Mouse (Mus musculus) liver, embryonic 14.5 days (tissue): Measurements from ENCODE around the gene Lrrn1. TPM values are rescaled to one million over a fixed set of nuclear protein-coding genes. Genes with fewer than 3 reads are reported as not detected.

ENCODE experiments used
- ATAC-seq: fragments of 200-750 bp; cut with Nextera tagmentation; 2 replicates; pipeline ENCODE4 v1.8.0; 2017; ENCODE audit warnings: moderate number of reproducible peaks, mild to moderate bottlenecking, moderate library complexity; ENCODE audit not compliant: insufficient read depth
- DNase-seq, 3 experiments: peaks; one replicate each; pipeline ENCODE4 v3.0.0-alpha.2; 2012 to 2013; ENCODE audit warnings: low read depth in 3 of 3, low spot score in 3 of 3
- H3K27ac ChIP-seq: fragments of 300-500 bp; sonication (generic); 2 replicates; pipeline ENCODE4 v1.5.1; 2014; ENCODE audit warnings: moderate library complexity, mild to moderate bottlenecking, control low read depth, inconsistent platforms
- H3K27me3 ChIP-seq: fragments of 300-500 bp; sonication (generic); 2 replicates; pipeline ENCODE4 v1.6.1; 2014; ENCODE audit warnings: mild to moderate bottlenecking, low read length, moderate library complexity; ENCODE audit not compliant: control insufficient read depth, insufficient read depth
- H3K36me3 ChIP-seq: fragments of 300-500 bp; sonication (generic); replicated peaks from 2 replicates; pipeline ENCODE4 v1.6.1; 2014; ENCODE audit warnings: low read depth; ENCODE audit not compliant: control insufficient read depth, insufficient read depth
- H3K4me1 ChIP-seq, 2 experiments: fragments of 200-500 bp in 1 of 2; fragments of 300-500 bp in 1 of 2; sonication (generic) in 1 of 2; replicated peaks; 2 replicates each; pipeline ENCODE4 v1.6.1; 2012 to 2014; ENCODE audit warnings: antibody characterized with exemption in 1 of 2, inconsistent platforms in 1 of 2, low read length in 1 of 2; ENCODE audit not compliant: control insufficient read depth in 2 of 2, insufficient read depth in 2 of 2
- H3K4me2 ChIP-seq: fragments of 300-500 bp; sonication (generic); 2 replicates; pipeline ENCODE4 v1.6.1; 2014; ENCODE audit warnings: low read depth, mild to moderate bottlenecking, control low read depth, moderate library complexity
- H3K4me3 ChIP-seq, 2 experiments: fragments of 200-500 bp in 1 of 2; fragments of 300-500 bp in 1 of 2; sonication (generic) in 1 of 2; 2 replicates each; pipeline ENCODE4 v1.5.1; 2012 to 2014; ENCODE audit warnings: low read depth in 2 of 2, low read length in 2 of 2, mild to moderate bottlenecking in 2 of 2, control low read depth in 1 of 2, inconsistent platforms in 1 of 2, moderate library complexity in 1 of 2; ENCODE audit not compliant: insufficient read depth in 1 of 2
- H3K9ac ChIP-seq: fragments of 300-500 bp; sonication (generic); replicated peaks from 2 replicates; pipeline ENCODE4 v1.6.1; 2014; ENCODE audit warnings: mild to moderate bottlenecking, control low read depth, moderate library complexity
- H3K9me3 ChIP-seq: fragments of 300-500 bp; sonication (generic); 2 replicates; pipeline ENCODE4 v1.6.1; 2016; ENCODE audit warnings: low read length, mixed read lengths; ENCODE audit not compliant: control insufficient read depth
- CTCF ChIP-seq: IDR thresholded peaks from 2 replicates; pipeline ENCODE4 v1.5.1; 2016; ENCODE audit warnings: antibody characterized with exemption, low read depth, control low read depth
- EP300 ChIP-seq: IDR thresholded peaks from 2 replicates; pipeline ENCODE4 v1.6.1; 2016; ENCODE audit warnings: antibody characterized with exemption, low read depth
- WGBS: fragments of 180-500 bp; shearing (Covaris S2); extraction: QIAGEN DNeasy Blood & Tissue Kit; methylation state at CpG from one replicate; pipeline ENCODE4 v1.1.7; 2014; ENCODE audit not compliant: insufficient replicate concordance; 5-methylcytosine and 5-hydroxymethylcytosine counted together
- polyA plus RNA-seq, 2 experiments: library from polyadenylated mRNA; depleted of rRNA in 1 of 2; stranded (reverse) in 1 of 2; unstranded in 1 of 2; fragments of >200 nt; fragmentation: Nextera tagmentation in 1 of 2; extraction: Ambion mirVana in 1 of 2; gene quantifications; 2 replicates each; pipeline versions ENCODE4 v1.2.1 to v1.2.3; 2012 to 2014

Gene Lrrn1
- polyA plus RNA-seq, 2 experiments = 0.09 to 0.11 TPM

DNA sequence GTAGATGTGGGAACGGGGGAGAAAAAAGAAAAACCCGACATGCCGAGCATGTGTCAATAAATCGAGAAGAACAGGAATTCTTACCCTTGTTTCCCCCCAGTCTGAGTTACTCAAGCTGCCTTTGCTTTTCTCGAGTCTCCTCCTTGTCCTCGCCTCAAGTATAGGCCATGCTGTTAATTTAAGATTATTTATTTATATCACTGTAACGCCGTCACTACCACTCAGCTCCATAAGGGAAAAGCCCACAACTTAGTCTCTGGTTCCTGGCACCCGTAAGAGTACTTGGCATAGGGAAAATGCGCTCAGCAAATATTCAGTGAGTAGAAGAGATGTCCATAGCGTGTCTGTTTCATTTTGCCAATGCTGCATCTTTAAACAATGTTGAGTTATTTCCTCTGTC is 11.7 kb downstream of the Lrrn1 start:
- no peak for ATAC-seq
- no peaks in the 10 kb centered on the region for H3K36me3 ChIP-seq
- no peak overlapping the region for H3K9ac ChIP-seq
- TF ChIP-seq CTCF = no peak
- TF ChIP-seq EP300 = no peak
- H3K27me3 ChIP-seq = no peaks in the 10 kb centered on the region
- H3K9me3 ChIP-seq = no peaks in the 10 kb centered on the region
- no peak for DNase-seq
- H3K4me2 ChIP-seq = no peak overlapping the region
- no peaks in the 10 kb centered on the region for H3K4me1 ChIP-seq
- H3K4me3 ChIP-seq = no peak overlapping the region
- H3K27ac ChIP-seq = no peak overlapping the region
- WGBS = 71% methylated on average over 11 of the region's 11 CpGs

DNA sequence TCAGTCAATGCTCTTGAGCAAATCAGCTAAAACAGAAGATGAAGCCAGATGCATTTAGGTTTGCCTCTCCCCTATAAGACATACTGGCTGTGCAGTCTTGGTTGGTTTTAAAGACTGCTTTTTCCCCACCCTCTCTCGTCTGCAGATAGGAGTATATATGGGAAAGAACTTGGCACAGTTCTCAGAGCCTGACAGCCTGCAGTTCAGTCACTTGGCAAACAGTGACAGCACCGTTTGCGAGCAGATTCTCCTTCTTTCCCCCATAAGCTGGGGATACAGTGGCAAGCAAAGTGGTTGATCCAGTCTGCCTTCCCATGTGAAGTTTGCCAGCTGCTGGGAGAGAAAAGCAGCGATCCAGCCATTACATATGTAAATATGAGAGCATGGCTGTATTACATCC is 12.3 kb downstream of the Lrrn1 start:
- no peak for DNase-seq
- no peaks in the 10 kb centered on the region for H3K9me3 ChIP-seq
- no peaks in the 10 kb centered on the region for H3K4me1 ChIP-seq
- no peak overlapping the region for H3K27ac ChIP-seq
- no peaks in the 10 kb centered on the region for H3K27me3 ChIP-seq
- no peak overlapping the region for H3K4me3 ChIP-seq
- no peak overlapping the region for H3K4me2 ChIP-seq
- no peaks in the 10 kb centered on the region for H3K36me3 ChIP-seq
- TF ChIP-seq CTCF (no peak), EP300 (no peak)
- H3K9ac ChIP-seq = no peak overlapping the region
- ATAC-seq = no peak
- WGBS = 61% methylated on average over 4 of the region's 4 CpGs

DNA sequence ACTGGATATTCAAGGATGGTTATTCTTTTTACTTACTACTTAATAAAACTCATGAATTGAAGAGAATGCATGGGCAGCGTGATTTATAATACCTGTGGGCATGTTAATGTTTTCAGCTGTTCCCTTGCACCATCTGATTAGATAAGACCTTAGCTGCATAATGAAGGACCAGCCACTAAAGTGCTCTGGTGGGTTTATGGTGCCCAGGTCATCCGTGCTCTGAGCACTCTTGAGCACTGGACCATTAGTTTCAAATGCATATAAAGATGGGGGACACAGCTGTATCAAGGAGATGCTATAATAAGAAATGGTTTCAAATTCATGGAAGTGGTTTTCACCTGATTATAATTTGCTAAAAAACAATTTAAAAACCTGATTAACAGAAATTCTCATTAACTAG is 16.7 kb downstream of the Lrrn1 start:
- ATAC-seq (no peak), DNase-seq (no peak)
- Histone ChIP-seq H3K36me3 (no peaks in the 10 kb centered on the region), H3K27me3 (no peaks in the 10 kb centered on the region), H3K4me3 (no peak overlapping the region), H3K4me1 (no peaks in the 10 kb centered on the region), H3K27ac (no peak overlapping the region), H3K9ac (no peak overlapping the region), H3K4me2 (no peak overlapping the region), H3K9me3 (no peaks in the 10 kb centered on the region)
- TF ChIP-seq EP300 = no peak
- no peak for TF ChIP-seq CTCF
- WGBS = 47% methylated on average over 2 of the region's 2 CpGs

DNA sequence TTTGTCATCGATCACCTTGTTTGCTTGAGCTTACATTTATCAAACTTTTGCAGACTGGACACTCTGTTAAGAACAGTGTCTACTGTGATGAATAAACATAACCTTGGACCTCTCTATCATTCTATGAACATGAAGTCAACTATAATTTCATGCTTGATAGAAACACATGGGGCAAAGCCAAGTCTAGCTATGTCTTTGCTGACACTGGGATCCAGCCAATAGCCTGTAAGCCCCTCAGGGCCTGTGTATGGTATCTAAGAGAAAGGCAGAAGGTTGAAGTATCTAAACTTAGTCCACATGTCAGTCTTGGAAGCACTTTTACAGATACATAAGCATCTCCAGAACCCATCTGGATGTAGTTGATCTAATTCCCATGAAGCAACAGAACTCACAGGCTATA is 22.9 kb downstream of the Lrrn1 start:
- Histone ChIP-seq H3K27me3 (no peaks in the 10 kb centered on the region), H3K9me3 (no peaks in the 10 kb centered on the region), H3K27ac (no peak overlapping the region), H3K36me3 (no peaks in the 10 kb centered on the region), H3K4me3 (no peak overlapping the region), H3K9ac (no peak overlapping the region), H3K4me1 (no peaks in the 10 kb centered on the region), H3K4me2 (no peak overlapping the region)
- DNase-seq (no peak), ATAC-seq (no peak)
- 56% methylated on average over 1 of the region's 1 CpGs for WGBS
- TF ChIP-seq EP300 = no peak
- no peak for TF ChIP-seq CTCF

DNA sequence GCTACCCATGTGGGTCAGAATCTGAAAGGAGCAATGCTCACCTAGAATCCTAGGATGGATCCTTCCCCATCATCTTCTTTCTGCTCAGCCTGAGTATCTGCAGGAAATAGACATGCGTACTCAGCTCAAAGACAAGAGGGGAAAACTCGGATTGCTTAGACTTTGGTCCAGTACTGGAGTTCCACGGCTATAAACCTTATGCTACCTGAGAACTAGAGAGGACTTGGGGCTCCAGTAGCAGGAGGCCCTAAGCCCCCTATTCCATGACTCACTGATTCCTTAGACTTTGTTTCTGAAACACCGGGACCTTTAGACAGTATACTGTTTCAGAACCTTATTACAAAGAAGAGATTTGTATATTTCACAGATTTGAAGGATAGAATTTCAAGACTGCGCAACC is 25.8 kb downstream of the Lrrn1 start:
- WGBS = 70% methylated on average over 5 of the region's 5 CpGs
- no peak for DNase-seq
- no peak for ATAC-seq
- Histone ChIP-seq H3K27me3 (no peaks in the 10 kb centered on the region), H3K4me1 (no peaks in the 10 kb centered on the region), H3K27ac (no peak overlapping the region), H3K9me3 (no peaks in the 10 kb centered on the region), H3K36me3 (no peaks in the 10 kb centered on the region), H3K4me3 (no peak overlapping the region), H3K9ac (no peak overlapping the region), H3K4me2 (no peak overlapping the region)
- TF ChIP-seq CTCF (no peak), EP300 (no peak)

DNA sequence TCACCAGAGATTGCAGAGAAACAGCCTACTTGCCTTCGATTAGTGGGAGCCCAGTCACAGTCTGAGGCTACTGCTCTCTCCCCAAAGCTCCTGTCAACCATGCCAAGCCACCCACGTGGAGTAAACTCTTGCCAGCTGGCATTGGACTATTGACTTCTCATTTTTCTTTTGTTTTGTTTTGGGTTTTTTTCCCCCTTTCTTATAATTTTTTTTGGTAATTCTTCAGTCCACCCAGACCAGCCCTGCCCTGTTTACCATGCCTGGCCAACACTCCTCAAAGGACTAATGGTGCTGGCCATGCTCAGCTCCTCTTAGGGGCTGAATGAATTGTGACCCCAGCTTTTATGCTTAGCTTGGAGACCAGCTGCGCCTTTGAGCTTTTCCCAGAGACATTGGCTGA is 27.4 kb downstream of the Lrrn1 start:
- no peak overlapping the region for H3K9ac ChIP-seq
- no peaks in the 10 kb centered on the region for H3K4me1 ChIP-seq
- no peak for ATAC-seq
- 44% methylated on average over 3 of the region's 3 CpGs for WGBS
- no peaks in the 10 kb centered on the region for H3K27me3 ChIP-seq
- no peak overlapping the region for H3K27ac ChIP-seq
- H3K9me3 ChIP-seq = no peaks in the 10 kb centered on the region
- no peak overlapping the region for H3K4me3 ChIP-seq
- no peak overlapping the region for H3K4me2 ChIP-seq
- TF ChIP-seq CTCF = no peak
- TF ChIP-seq EP300 = no peak
- DNase-seq = no peak
- no peaks in the 10 kb centered on the region for H3K36me3 ChIP-seq
